Mouse (Mus musculus): ENCODE data around the gene Gm21748. TPM values are rescaled to one million over a fixed set of nuclear protein-coding genes. Genes with fewer than 3 reads are reported as not detected.

The Gm21748 gene
- not detected in 2 replicates for polyA plus RNA-seq (2012; rRNA removed)

DNA sequence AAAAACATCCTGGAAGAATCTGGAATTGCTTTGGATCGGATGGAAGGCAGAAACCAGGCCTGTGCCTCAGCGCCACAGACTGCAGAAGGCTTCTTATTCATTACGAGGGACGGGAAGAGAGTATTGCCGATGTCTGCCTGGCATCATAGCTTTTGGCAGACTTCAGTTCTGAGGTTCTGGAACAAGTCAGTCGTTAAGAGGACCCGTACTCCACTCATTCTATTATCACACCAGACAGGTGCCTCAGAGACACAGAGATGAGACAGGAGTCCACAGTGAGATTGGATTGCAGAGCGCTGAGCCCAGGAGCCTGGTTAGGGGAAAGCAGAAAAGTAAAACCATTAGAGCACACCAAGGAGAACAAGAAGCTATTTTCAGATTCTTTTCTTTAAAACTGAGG, at the start of gene Gm21748:
Gene Gm21748 (minus strand): TSS at position 101 of the 400 bp plus-strand sequence.

Other genes starting within 250 kb of the Gm21748 start
- not detected in 2 replicates for gene Gm21860, start 84.4 kb downstream of the Gm21748 start, polyA plus RNA-seq (2012; rRNA removed)
- gene Gm47283, start 54.4 kb downstream of the Gm21748 start, polyA plus RNA-seq (2012; rRNA removed) = not detected in 2 replicates